Mouse (Mus musculus): ENCODE data around the gene Rmnd5b.
A peak's percentile ranks its signal among the peaks of the same experiment; 100 is the strongest.

Gene Rmnd5b

GRCm38 (mm10) chr11:51591915-51592314, 43.8 kb downstream of the Rmnd5b start:
- no peak for DNase-seq (ENCODE audit: low spot score in 2 of 2)

- DNase-seq (ENCODE audit: low spot score in 2 of 2), result no peak
These were observed 44.5 kb downstream of the Rmnd5b start for GRCm38 (mm10) chr11:51591168-51591567.

- DNase-seq (ENCODE audit: low spot score in 2 of 2), result no peak
These were observed 45.7 kb downstream of the Rmnd5b start for GRCm38 (mm10) chr11:51590002-51590401.

GRCm38 (mm10) chr11:51588833-51589232, 46.9 kb downstream of the Rmnd5b start:
- no peak for DNase-seq (ENCODE audit: low spot score in 2 of 2)

- no peak for DNase-seq (ENCODE audit: low spot score in 2 of 2)
These were observed 48.6 kb downstream of the Rmnd5b start for GRCm38 (mm10) chr11:51587059-51587458.

- no peak for DNase-seq (ENCODE audit: low spot score in 2 of 2)
These were observed 49.3 kb downstream of the Rmnd5b start for GRCm38 (mm10) chr11:51586411-51586810.

- DNase-seq (ENCODE audit: low spot score in 2 of 2), result no peak
These were observed 50.0 kb downstream of the Rmnd5b start for GRCm38 (mm10) chr11:51585608-51586252.

- DNase-seq (ENCODE audit: low spot score in 2 of 2), result peak; percentile 87 to 88
These were observed 51.1 kb downstream of the Rmnd5b start, which contains the start of gene Phykpl for GRCm38 (mm10) chr11:51584431-51585248. Gene Phykpl (plus strand): TSS chr11:51584757.

- no peak for DNase-seq (ENCODE audit: low spot score in 2 of 2)
These were observed 51.7 kb downstream of the Rmnd5b start for GRCm38 (mm10) chr11:51584057-51584430.

GRCm38 (mm10) chr11:51582713-51583112, 53.0 kb downstream of the Rmnd5b start:
- peak in 1 of 2 experiments; percentile 30 for DNase-seq (ENCODE audit: low spot score in 2 of 2)

GRCm38 (mm10) chr11:51579024-51579423, 56.7 kb downstream of the Rmnd5b start:
- DNase-seq (ENCODE audit: low spot score in 2 of 2), result no peak

GRCm38 (mm10) chr11:51577587-51577986, 58.1 kb downstream of the Rmnd5b start:
- no peak for DNase-seq (ENCODE audit: low spot score in 2 of 2)

- no peak for DNase-seq (ENCODE audit: low spot score in 2 of 2)
These were observed 59.2 kb downstream of the Rmnd5b start for GRCm38 (mm10) chr11:51576454-51576853.

Data from frontal cortex, postnatal 25 days (tissue).